Mouse (Mus musculus) CH12F3 (cell line): ENCODE results near the gene Hrnr.

ENCODE experiments used
- in situ Hi-C: fragments of 300-500 bp; cut with MboI; formaldehyde crosslinking; loops from 2 replicates; pipeline ENCODE4 v1.14.3; 2020; ENCODE audit warnings: low sequenced_read_pairs

The Hrnr gene

GRCm38 (mm10) chr3:93319449-93319848 lies at the start of gene Hrnr:
Gene Hrnr (plus strand): TSS chr3:93319749.
- in situ Hi-C loops = no loop called here

- in situ Hi-C loops = no loop called here
Observed at GRCm38 (mm10) chr3:93273223-93273622, 46.3 kb upstream of the Hrnr start, which contains the start of gene Flg. Gene Flg (plus strand): TSS chr3:93273523.

- in situ Hi-C loops = no loop called here
Observed at GRCm38 (mm10) chr3:93297542-93297941, 22.0 kb upstream of the Hrnr start.

- in situ Hi-C loops = no loop called here
Observed at GRCm38 (mm10) chr3:93299832-93300231, 19.7 kb upstream of the Hrnr start.

GRCm38 (mm10) chr3:93301896-93302295 lies 17.7 kb upstream of the Hrnr start:
- in situ Hi-C loops = no loop called here

- in situ Hi-C loops = no loop called here
Observed at GRCm38 (mm10) chr3:93306142-93306541, 13.4 kb upstream of the Hrnr start.

- in situ Hi-C loops = no loop called here
Observed at GRCm38 (mm10) chr3:93311371-93311770, 8.2 kb upstream of the Hrnr start.

- in situ Hi-C loops = no loop called here
Observed at GRCm38 (mm10) chr3:93314388-93314787, 5.2 kb upstream of the Hrnr start.

GRCm38 (mm10) chr3:93337749-93338148 lies 18.2 kb downstream of the Hrnr start:
- in situ Hi-C loops = no loop called here

GRCm38 (mm10) chr3:93340021-93340420 lies 20.5 kb downstream of the Hrnr start:
- in situ Hi-C loops = no loop called here

- in situ Hi-C loops = no loop called here
Observed at GRCm38 (mm10) chr3:93346896-93347295, 27.3 kb downstream of the Hrnr start.

- in situ Hi-C loops = loop anchor here (25.0 kb wide), 2 partner anchors 127 to 252 kb away; no protein-coding TSS in a partner anchor
Observed at GRCm38 (mm10) chr3:93360045-93360444, 40.5 kb downstream of the Hrnr start.

- in situ Hi-C loops = loop anchor here (25.0 kb wide), 2 partner anchors 125 to 250 kb away; no protein-coding TSS in a partner anchor
Observed at GRCm38 (mm10) chr3:93361933-93362574, 42.5 kb downstream of the Hrnr start.

GRCm38 (mm10) chr3:93366966-93367575 lies 47.5 kb downstream of the Hrnr start:
- in situ Hi-C loops = loop anchor here (25.0 kb wide), 2 partner anchors 120 to 245 kb away; no protein-coding TSS in a partner anchor

GRCm38 (mm10) chr3:93368171-93368570 lies 48.6 kb downstream of the Hrnr start:
- in situ Hi-C loops = loop anchor here (25.0 kb wide), 2 partner anchors 119 to 244 kb away; no protein-coding TSS in a partner anchor

GRCm38 (mm10) chr3:93373416-93373815 lies 53.9 kb downstream of the Hrnr start:
- in situ Hi-C loops = loop anchor here (25.0 kb wide), 2 partner anchors 114 to 239 kb away; no protein-coding TSS in a partner anchor

GRCm38 (mm10) chr3:93375196-93375595 lies 55.6 kb downstream of the Hrnr start:
- in situ Hi-C loops = no loop called here

GRCm38 (mm10) chr3:93375601-93376000 lies 56.1 kb downstream of the Hrnr start:
- in situ Hi-C loops = no loop called here

GRCm38 (mm10) chr3:93378146-93378545 lies 58.6 kb downstream of the Hrnr start:
- in situ Hi-C loops = no loop called here
